ENCODE assay signal across 9 mouse cellular contexts in genomic region chr10:80321670-80322581, GRCm38 (mm10). TPM values are rescaled to one million over a fixed set of nuclear protein-coding genes. Genes with fewer than 3 reads are reported as not detected.
DNase-seq lines count a peak whose midpoint lies in the region; ATAC-seq lines count a peak whose summit lies in the region.
"Had no signal": no experiment of that assay in that cellular context is flagged by ENCODE, and none has a peak within 500 bp of the region (broad histone marks: within the 10 kb centered on the region; RNA-seq: fewer than 3 reads in every experiment).

No protein-coding gene starts in this region.

- H3K36me3 ChIP-seq in forebrain, embryonic 11.5 days (ENCODE audit: control insufficient read depth, insufficient read depth, low read length), result no peaks in the 10 kb centered on the region; the same call in 1 of the 2 replicates
- H3K36me3 ChIP-seq in forebrain, embryonic 16.5 days (ENCODE audit: control insufficient read depth, insufficient read depth), result peaks cover 9% of the 10 kb centered on the region; the same call in 1 of the 2 replicates
- peaks cover 27% of the 10 kb centered on the region for H3K36me3 ChIP-seq in megakaryocyte, embryonic 14.5 days (replicated peaks; ENCODE audit: low read length)
- peaks cover 20% of the 10 kb centered on the region for H3K36me3 ChIP-seq in limb, embryonic 12.5 days
- H3K36me3 ChIP-seq in neural tube, embryonic 15.5 days, result peaks cover 15% of the 10 kb centered on the region

- no peaks in the 10 kb centered on the region for H3K9me3 ChIP-seq in forebrain, embryonic 11.5 days (ENCODE audit: control insufficient read depth, low read length)
- no peaks in the 10 kb centered on the region for H3K9me3 ChIP-seq in forebrain, embryonic 16.5 days (ENCODE audit: control insufficient read depth, low read length)
- no peaks in the 10 kb centered on the region for H3K9me3 ChIP-seq in megakaryocyte, embryonic 14.5 days
- no peaks in the 10 kb centered on the region for H3K9me3 ChIP-seq in limb, embryonic 12.5 days
- H3K9me3 ChIP-seq in neural tube, embryonic 15.5 days (replicated peaks), result no peaks in the 10 kb centered on the region

- no peak for ATAC-seq in forebrain, embryonic 11.5 days (replicated peaks; ENCODE audit: low FRiP score)
- ATAC-seq in forebrain, embryonic 16.5 days, result no peak
- no peak for ATAC-seq in megakaryocyte, adult 5-6 weeks (ENCODE audit: poor library complexity, severe bottlenecking)
- ATAC-seq in limb, embryonic 12.5 days (ENCODE audit: insufficient number of reproducible peaks, insufficient read depth, low FRiP score, low TSS enrichment, low read depth), result no peak
- ATAC-seq in neural tube, embryonic 15.5 days (ENCODE audit: low FRiP score), result no peak

- H3K4me3 ChIP-seq in forebrain, embryonic 11.5 days (ENCODE audit: low read depth, low read length), result peak overlapping the region; percentile 44
- H3K4me3 ChIP-seq in forebrain, embryonic 16.5 days (replicated peaks; ENCODE audit: low read length), result no peak overlapping the region
- peak overlapping the region; percentile 100 for H3K4me3 ChIP-seq in megakaryocyte, embryonic 14.5 days (replicated peaks)
- H3K4me3 ChIP-seq in limb, embryonic 12.5 days (replicated peaks), result peak overlapping the region; percentile 65
- H3K4me3 ChIP-seq in neural tube, embryonic 15.5 days (replicated peaks), result peak overlapping the region; percentile 49; the same call in 1 of the 2 replicates

- H3K27me3 ChIP-seq in forebrain, embryonic 11.5 days (ENCODE audit: control insufficient read depth, insufficient read depth, low read length), result no peaks in the 10 kb centered on the region; the same call in 1 of the 2 replicates
- no peaks in the 10 kb centered on the region for H3K27me3 ChIP-seq in forebrain, embryonic 16.5 days (replicated peaks; ENCODE audit: control insufficient read depth, insufficient read depth, low read length)
- no peaks in the 10 kb centered on the region for H3K27me3 ChIP-seq in megakaryocyte, embryonic 14.5 days (replicated peaks)
- peaks cover 23% of the 10 kb centered on the region for H3K27me3 ChIP-seq in limb, embryonic 12.5 days
- peaks cover 2% of the 10 kb centered on the region; the same call in 1 of the 2 replicates for H3K27me3 ChIP-seq in neural tube, embryonic 15.5 days (replicated peaks)

- H3K4me2 ChIP-seq in forebrain, embryonic 11.5 days (ENCODE audit: low read depth, low read length, severe bottlenecking), result peak overlapping the region; percentile 8; the same call in 1 of the 2 replicates
- H3K4me2 ChIP-seq in forebrain, embryonic 16.5 days (ENCODE audit: low read length), result no peak overlapping the region
- H3K4me2 ChIP-seq in limb, embryonic 12.5 days, result peak overlapping the region; percentile 97
- H3K4me2 ChIP-seq in neural tube, embryonic 15.5 days, result peak overlapping the region; percentile 84

- peak; percentile 60 for DNase-seq in forebrain, embryonic 11.5 days (ENCODE audit: low spot score)
- DNase-seq in layer of hippocampus, postnatal 10 days (ENCODE audit: low spot score in 2 of 2), result no peak
- DNase-seq in kidney, postnatal 36 days, result no peak

- 93% methylated on average over 21 of the region's 21 CpGs for WGBS in forebrain, embryonic 11.5 days
- 88% methylated on average over 21 of the region's 21 CpGs for WGBS in forebrain, embryonic 16.5 days
- WGBS in limb, embryonic 12.5 days, result 92% methylated on average over 21 of the region's 21 CpGs
- WGBS in neural tube, embryonic 15.5 days, result 89% methylated on average over 21 of the region's 21 CpGs

- no peak overlapping the region for H3K9ac ChIP-seq in forebrain, embryonic 11.5 days (ENCODE audit: low read length)
- no peak overlapping the region for H3K9ac ChIP-seq in forebrain, embryonic 16.5 days (replicated peaks; ENCODE audit: low read depth, low read length)
- H3K9ac ChIP-seq in limb, embryonic 12.5 days (replicated peaks), result peak overlapping the region; percentile 69; the same call in 1 of the 2 replicates
- peak overlapping the region; percentile 53; the same call in 1 of the 2 replicates for H3K9ac ChIP-seq in neural tube, embryonic 15.5 days (replicated peaks)

- H3K27ac ChIP-seq in forebrain, embryonic 11.5 days (ENCODE audit: low read depth, low read length), result no peak overlapping the region
- no peak overlapping the region for H3K27ac ChIP-seq in forebrain, embryonic 16.5 days (ENCODE audit: low read length)
- H3K27ac ChIP-seq in limb, embryonic 12.5 days, result 0 out of 2 replicates have a peak overlapping the region, but pooled peaks have one; percentile 1
- no peak overlapping the region for H3K27ac ChIP-seq in neural tube, embryonic 15.5 days (replicated peaks)

- peaks cover 18% of the 10 kb centered on the region; the same call in 1 of the 2 replicates for H3K4me1 ChIP-seq in forebrain, embryonic 11.5 days (replicated peaks; ENCODE audit: control insufficient read depth, insufficient read depth, low read length)
- peaks cover 33% of the 10 kb centered on the region for H3K4me1 ChIP-seq in forebrain, embryonic 16.5 days (replicated peaks; ENCODE audit: control insufficient read depth, insufficient read depth, low read length)
- H3K4me1 ChIP-seq in megakaryocyte, embryonic 14.5 days, result peaks cover 79% of the 10 kb centered on the region
- peaks cover 35% of the 10 kb centered on the region for H3K4me1 ChIP-seq in limb, embryonic 12.5 days (replicated peaks)
- peaks cover 51% of the 10 kb centered on the region for H3K4me1 ChIP-seq in neural tube, embryonic 15.5 days

RNA-seq across cellular contexts. Expression of gene 2310011J03Rik, which starts 1.6 kb away (rescaled TPM):
- 39.7 and 45.2 TPM in 2 replicates for polyA plus RNA-seq in forebrain, embryonic 11.5 days (2014; fragmentation: Nextera tagmentation; extraction: Ambion mirVana)
- 32.5 and 34.2 TPM in 2 replicates for polyA plus RNA-seq in forebrain, embryonic 16.5 days (2015; fragmentation: Nextera tagmentation; extraction: Ambion mirVana)
- 62.0 and 88.2 TPM in 2 replicates for polyA plus RNA-seq in megakaryocyte, embryonic 14.5 days (2012; ENCODE audit: insufficient read depth, low replicate concordance)
- 25.6 and 27.4 TPM in 2 replicates for total RNA-seq in megakaryocyte, adult 5-6 weeks (2015)
- 13.8 and 17.8 TPM in 2 replicates for total RNA-seq in megakaryocyte, adult 5-6 weeks (2017)
- polyA plus RNA-seq in limb, embryonic 12.5 days (2016; fragmentation: Nextera tagmentation; extraction: Ambion mirVana), result 48.1 and 50.5 TPM in 2 replicates
- polyA plus RNA-seq in neural tube, embryonic 15.5 days (2015; fragmentation: Nextera tagmentation; extraction: Ambion mirVana), result 26.9 and 36.6 TPM in 2 replicates
- total RNA-seq in layer of hippocampus, postnatal 10 days (2021), result 10 to 100 TPM; 19.7 to 22.2 TPM

RNA-seq across cellular contexts. Expression of gene Pcsk4, which starts 7.4 kb away (rescaled TPM):
- 3.8 and 4.5 TPM in 2 replicates for polyA plus RNA-seq in forebrain, embryonic 11.5 days (2014; fragmentation: Nextera tagmentation; extraction: Ambion mirVana)
- polyA plus RNA-seq in forebrain, embryonic 16.5 days (2015; fragmentation: Nextera tagmentation; extraction: Ambion mirVana), result 3.1 and 3.9 TPM in 2 replicates
- polyA plus RNA-seq in megakaryocyte, embryonic 14.5 days (2012; ENCODE audit: insufficient read depth, low replicate concordance), result 15.1 and 26.0 TPM in 2 replicates
- total RNA-seq in megakaryocyte, adult 5-6 weeks (2015), result 0.32 and 0.83 TPM in 2 replicates
- not detected in 2 replicates for total RNA-seq in megakaryocyte, adult 5-6 weeks (2017)
- polyA plus RNA-seq in limb, embryonic 12.5 days (2016; fragmentation: Nextera tagmentation; extraction: Ambion mirVana), result 6.3 and 6.6 TPM in 2 replicates
- 5.6 and 8.2 TPM in 2 replicates for polyA plus RNA-seq in neural tube, embryonic 15.5 days (2015; fragmentation: Nextera tagmentation; extraction: Ambion mirVana)
- 1 to 10 TPM; 7.1 to 8.0 TPM for total RNA-seq in layer of hippocampus, postnatal 10 days (2021)

RNA-seq across cellular contexts. Expression of gene Reep6, which starts 7.8 kb away (rescaled TPM):
- polyA plus RNA-seq in forebrain, embryonic 11.5 days (2014; fragmentation: Nextera tagmentation; extraction: Ambion mirVana), result 7.0 and 8.0 TPM in 2 replicates
- 2.2 and 3.2 TPM in 2 replicates for polyA plus RNA-seq in forebrain, embryonic 16.5 days (2015; fragmentation: Nextera tagmentation; extraction: Ambion mirVana)
- 19.0 and 21.1 TPM in 2 replicates for polyA plus RNA-seq in megakaryocyte, embryonic 14.5 days (2012; ENCODE audit: insufficient read depth, low replicate concordance)
- 0.16 and 0.96 TPM in 2 replicates for total RNA-seq in megakaryocyte, adult 5-6 weeks (2015)
- total RNA-seq in megakaryocyte, adult 5-6 weeks (2017), result 0.37 TPM in 1 of 2 replicates, not detected in the other
- polyA plus RNA-seq in limb, embryonic 12.5 days (2016; fragmentation: Nextera tagmentation; extraction: Ambion mirVana), result 4.1 and 4.6 TPM in 2 replicates
- 4.3 and 7.3 TPM in 2 replicates for polyA plus RNA-seq in neural tube, embryonic 15.5 days (2015; fragmentation: Nextera tagmentation; extraction: Ambion mirVana)
- total RNA-seq in layer of hippocampus, postnatal 10 days (2021), result 10 to 100 TPM; 10.3 to 11.6 TPM

RNA-seq across cellular contexts. Expression of gene Apc2, which starts 26.1 kb away (rescaled TPM):
- polyA plus RNA-seq in forebrain, embryonic 11.5 days (2014; fragmentation: Nextera tagmentation; extraction: Ambion mirVana), result 75.5 and 77.7 TPM in 2 replicates
- 222 and 234 TPM in 2 replicates for polyA plus RNA-seq in forebrain, embryonic 16.5 days (2015; fragmentation: Nextera tagmentation; extraction: Ambion mirVana)
- 0.92 and 4.5 TPM in 2 replicates for polyA plus RNA-seq in megakaryocyte, embryonic 14.5 days (2012; ENCODE audit: insufficient read depth, low replicate concordance)
- not detected in 2 replicates for total RNA-seq in megakaryocyte, adult 5-6 weeks (2015)
- total RNA-seq in megakaryocyte, adult 5-6 weeks (2017), result not detected in 2 replicates
- polyA plus RNA-seq in limb, embryonic 12.5 days (2016; fragmentation: Nextera tagmentation; extraction: Ambion mirVana), result 4.7 and 5.3 TPM in 2 replicates
- polyA plus RNA-seq in neural tube, embryonic 15.5 days (2015; fragmentation: Nextera tagmentation; extraction: Ambion mirVana), result 122 and 144 TPM in 2 replicates
- 100 to 1,000 TPM; 179 to 181 TPM for total RNA-seq in layer of hippocampus, postnatal 10 days (2021)
- total RNA-seq: megakaryocyte-erythroid progenitor cell, adult 5-6 weeks had no signal

RNA-seq across cellular contexts. Expression of gene Adamtsl5, which starts 26.3 kb away (rescaled TPM):
- polyA plus RNA-seq in forebrain, embryonic 11.5 days (2014; fragmentation: Nextera tagmentation; extraction: Ambion mirVana), result 0.51 and 0.76 TPM in 2 replicates
- polyA plus RNA-seq in forebrain, embryonic 16.5 days (2015; fragmentation: Nextera tagmentation; extraction: Ambion mirVana), result 0.51 and 0.66 TPM in 2 replicates
- 27.2 and 34.8 TPM in 2 replicates for polyA plus RNA-seq in megakaryocyte, embryonic 14.5 days (2012; ENCODE audit: insufficient read depth, low replicate concordance)
- total RNA-seq in megakaryocyte, adult 5-6 weeks (2015), result 0.07 TPM in 1 of 2 replicates, not detected in the other
- total RNA-seq in megakaryocyte, adult 5-6 weeks (2017), result not detected in 2 replicates
- polyA plus RNA-seq in limb, embryonic 12.5 days (2016; fragmentation: Nextera tagmentation; extraction: Ambion mirVana), result 0.70 and 0.88 TPM in 2 replicates
- 1.6 and 3.6 TPM in 2 replicates for polyA plus RNA-seq in neural tube, embryonic 15.5 days (2015; fragmentation: Nextera tagmentation; extraction: Ambion mirVana)
- 1 to 10 TPM in 1 of 2 experiments, under 1 TPM in 1; 0.75 to 1.2 TPM for total RNA-seq in layer of hippocampus, postnatal 10 days (2021)

Comparison
In these comparisons a context has a peak if more than half of its experiments do, and no peak if none do; other contexts are left out.
1. H3K9ac ChIP-seq: peak in limb, embryonic 12.5 days (single experiment) and neural tube, embryonic 15.5 days (single experiment); none in forebrain, embryonic 11.5 days (single experiment) and forebrain, embryonic 16.5 days (single experiment).